In genomic region chr7:144620721-144621681, GRCm38 (mm10) we compare ENCODE assay signal across 9 mouse cellular contexts. TPM values are rescaled to one million over a fixed set of nuclear protein-coding genes. Genes with fewer than 3 reads are reported as not detected.
DNase-seq lines count a peak whose midpoint lies in the region; ATAC-seq lines count a peak whose summit lies in the region.
"Had no signal": no experiment of that assay in that cellular context is flagged by ENCODE, and none has a peak within 500 bp of the region (broad histone marks: within the 10 kb centered on the region; RNA-seq: fewer than 3 reads in every experiment).

No protein-coding gene starts in this region.

- H3K4me3 ChIP-seq in forebrain, embryonic 10.5 days, result no peak overlapping the region
- H3K4me3 ChIP-seq in forebrain, embryonic 15.5 days, result no peak overlapping the region
- H3K4me3 ChIP-seq in midbrain, embryonic 11.5 days (ENCODE audit: low read depth, low read length), result no peak overlapping the region
- H3K4me3 ChIP-seq: liver, embryonic 15.5 days had no signal

- 83% methylated on average over 22 of the region's 22 CpGs for WGBS in forebrain, embryonic 10.5 days
- WGBS in forebrain, embryonic 15.5 days, result 66% methylated on average over 22 of the region's 22 CpGs
- 71% methylated on average over 22 of the region's 22 CpGs for WGBS in midbrain, embryonic 11.5 days

- H3K36me3 ChIP-seq in forebrain, embryonic 10.5 days (replicated peaks), result peaks cover 62% of the 10 kb centered on the region
- H3K36me3 ChIP-seq in forebrain, embryonic 15.5 days, result no peaks in the 10 kb centered on the region
- H3K36me3 ChIP-seq in midbrain, embryonic 11.5 days (ENCODE audit: control insufficient read depth, insufficient read depth, low read length), result no peaks in the 10 kb centered on the region
- H3K36me3 ChIP-seq: liver, embryonic 15.5 days had no signal

- H3K27me3 ChIP-seq in forebrain, embryonic 10.5 days (ENCODE audit: poor library complexity, severe bottlenecking), result peaks cover 78% of the 10 kb centered on the region
- no peaks in the 10 kb centered on the region for H3K27me3 ChIP-seq in forebrain, embryonic 15.5 days
- peaks cover under 1% of the 10 kb centered on the region; the same call in 1 of the 2 replicates for H3K27me3 ChIP-seq in midbrain, embryonic 11.5 days (ENCODE audit: control insufficient read depth, insufficient read depth, low read length)
- H3K27me3 ChIP-seq: liver, embryonic 15.5 days had no signal

- no peak for ATAC-seq in forebrain, embryonic 15.5 days (replicated peaks)
- ATAC-seq in midbrain, embryonic 11.5 days (ENCODE audit: low FRiP score), result peak; percentile 31; the same call in 1 of the 2 replicates

- peak overlapping the region; percentile 72 for H3K27ac ChIP-seq in forebrain, embryonic 10.5 days
- no peak overlapping the region for H3K27ac ChIP-seq in forebrain, embryonic 15.5 days (replicated peaks)
- H3K27ac ChIP-seq in midbrain, embryonic 11.5 days (ENCODE audit: low read depth, low read length), result peak overlapping the region; percentile 14; the same call in 1 of the 2 replicates
- H3K27ac ChIP-seq: liver, embryonic 15.5 days had no signal

- no peak overlapping the region for H3K4me2 ChIP-seq in forebrain, embryonic 15.5 days (replicated peaks)
- no peak overlapping the region for H3K4me2 ChIP-seq in midbrain, embryonic 11.5 days
- H3K4me2 ChIP-seq: liver, embryonic 15.5 days had no signal

- peaks cover 36% of the 10 kb centered on the region for H3K4me1 ChIP-seq in forebrain, embryonic 10.5 days
- H3K4me1 ChIP-seq in forebrain, embryonic 15.5 days, result peaks cover 1% of the 10 kb centered on the region; the same call in 1 of the 2 replicates
- peaks cover 18% of the 10 kb centered on the region for H3K4me1 ChIP-seq in midbrain, embryonic 11.5 days (ENCODE audit: control insufficient read depth, insufficient read depth, low read length)
- H3K4me1 ChIP-seq: liver, embryonic 15.5 days had no signal

- H3K9ac ChIP-seq in forebrain, embryonic 15.5 days (replicated peaks), result no peak overlapping the region
- no peak overlapping the region for H3K9ac ChIP-seq in midbrain, embryonic 11.5 days (ENCODE audit: low read length)
- H3K9ac ChIP-seq: liver, embryonic 15.5 days had no signal

- peaks cover 9% of the 10 kb centered on the region; the same call in 1 of the 2 replicates for H3K9me3 ChIP-seq in forebrain, embryonic 10.5 days
- no peaks in the 10 kb centered on the region for H3K9me3 ChIP-seq in forebrain, embryonic 15.5 days
- peaks cover 4% of the 10 kb centered on the region; the same call in 1 of the 2 replicates for H3K9me3 ChIP-seq in midbrain, embryonic 11.5 days (ENCODE audit: control insufficient read depth, low read length)
- H3K9me3 ChIP-seq: liver, embryonic 15.5 days had no signal

- DNase-seq in forebrain, embryonic 10.5 days (ENCODE audit: extremely low spot score, low spot score), result no peak
- peak; percentile 80 for DNase-seq in ES-CJ7 (ENCODE audit: low read depth, low spot score)
- DNase-seq in layer of hippocampus, adult 11-12 months (ENCODE audit: low spot score), result peak; percentile 41
- no peak for DNase-seq in midbrain, embryonic 11.5 days (ENCODE audit: low spot score, missing footprints)
- no peak for DNase-seq in kidney, postnatal 25 days
- DNase-seq in kidney, postnatal 4 days, result no peak
- DNase-seq in natural killer cell, adult 2 months (ENCODE audit: low spot score in 2 of 2), result no peak

RNA-seq across cellular contexts. Expression of gene Fadd, which starts 38.7 kb away (rescaled TPM):
- 11.4 and 12.1 TPM in 2 replicates for polyA plus RNA-seq in forebrain, embryonic 10.5 days (2016; fragmentation: Nextera tagmentation; extraction: Ambion mirVana)
- polyA plus RNA-seq in forebrain, embryonic 15.5 days (2015; fragmentation: Nextera tagmentation; extraction: Ambion mirVana), result 5.4 and 5.7 TPM in 2 replicates
- 8.5 and 8.9 TPM in 2 replicates for polyA plus RNA-seq in midbrain, embryonic 11.5 days (2014; fragmentation: Nextera tagmentation; extraction: Ambion mirVana)

Comparison
In these comparisons a context has a peak if more than half of its experiments do, and no peak if none do; other contexts are left out.
1. DNase-seq: peak in ES-CJ7 (single experiment) and layer of hippocampus, adult 11-12 months (single experiment); none in forebrain, embryonic 10.5 days (single experiment), midbrain, embryonic 11.5 days (single experiment), kidney, postnatal 25 days (0 of 2), kidney, postnatal 4 days (0 of 2) and natural killer cell, adult 2 months (0 of 2).